Mouse (Mus musculus) cerebellum, adult 11 months (tissue): ENCODE results near the gene Spg21.
A peak's percentile ranks its signal among the peaks of the same experiment; 100 is the strongest.

Experiments used
- DNase-seq: peaks from one replicate; pipeline ENCODE4 v3.0.0; 2022

Gene Spg21

DNA sequence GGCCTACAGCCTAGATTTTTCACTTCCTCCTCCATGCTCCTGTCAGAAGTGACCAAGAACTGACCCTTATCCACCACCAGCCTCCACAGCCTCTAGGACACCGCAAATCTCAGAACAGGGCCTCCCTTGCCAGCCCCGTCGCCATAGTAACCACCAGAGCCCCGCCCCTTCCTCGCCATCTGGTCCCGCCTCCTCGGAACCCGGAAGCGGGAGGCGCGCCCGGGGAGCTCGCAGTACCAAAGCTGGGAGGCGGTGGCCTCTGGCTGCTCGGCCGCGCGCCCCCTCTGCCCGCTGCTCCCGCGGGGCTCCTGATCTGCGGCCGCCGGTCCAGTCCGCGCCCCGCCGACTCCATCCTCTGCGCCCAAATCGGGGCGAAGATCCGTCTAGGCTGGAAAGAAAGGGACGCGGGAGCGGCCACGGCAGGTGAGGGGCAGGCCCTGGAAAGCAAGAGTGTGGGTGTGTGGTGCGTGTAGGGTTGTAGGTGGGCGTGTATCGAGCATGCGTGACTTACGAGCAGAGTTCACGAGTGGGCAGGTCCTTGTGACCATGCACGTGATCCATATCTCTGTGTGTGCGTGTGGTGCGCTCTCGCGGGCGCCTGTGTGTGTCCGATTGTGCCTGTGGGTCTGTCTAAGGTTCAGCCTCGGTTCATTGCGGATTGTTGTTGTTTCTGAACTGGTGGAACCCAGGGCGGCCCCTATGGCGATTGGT lies at the start of gene Spg21:
TSS of gene Spg21 (plus strand) at position 216 of the 711 bp plus-strand sequence.
- DNase-seq = peak; percentile 94

DNA sequence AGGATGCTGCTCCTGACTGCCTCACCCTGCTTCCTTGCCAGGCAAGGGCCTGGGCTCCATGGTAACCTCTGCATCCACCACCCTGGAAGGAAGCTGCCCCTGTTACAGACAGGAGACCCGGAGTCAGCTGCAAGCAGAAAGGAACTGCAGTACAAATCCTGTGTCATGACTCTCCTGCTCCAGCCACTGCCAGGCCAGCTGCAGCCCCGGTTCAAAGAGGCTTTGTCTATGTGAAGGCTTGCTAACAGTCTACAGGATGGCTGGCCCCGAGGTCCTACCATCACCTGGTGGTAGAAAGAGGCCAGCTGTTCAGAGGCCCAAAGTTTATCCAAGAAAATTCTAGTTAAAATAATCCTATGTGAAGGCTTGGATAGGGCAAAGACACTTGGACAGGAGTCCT lies 49.4 kb upstream of the Spg21 start:
- no peak for DNase-seq

DNA sequence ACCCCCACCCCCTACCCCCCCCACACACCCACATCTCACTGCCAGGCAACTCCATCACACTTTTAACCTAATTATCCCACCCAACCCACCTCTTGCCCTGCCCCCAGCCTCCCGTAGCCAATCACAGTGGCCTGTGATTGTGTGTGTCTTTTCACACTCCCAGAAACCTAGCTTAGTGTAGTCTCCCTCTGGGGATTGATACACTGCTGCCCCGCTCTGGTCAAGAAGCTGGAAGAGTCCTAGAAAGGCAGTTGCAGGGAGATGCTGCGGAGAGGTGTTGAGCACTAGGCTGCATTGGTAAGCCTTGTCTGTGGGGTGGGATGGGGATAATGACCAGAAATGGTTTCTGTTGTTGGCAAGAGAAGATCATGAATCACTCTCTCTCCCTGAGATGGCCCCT lies 43.0 kb upstream of the Spg21 start:
- no peak for DNase-seq

DNA sequence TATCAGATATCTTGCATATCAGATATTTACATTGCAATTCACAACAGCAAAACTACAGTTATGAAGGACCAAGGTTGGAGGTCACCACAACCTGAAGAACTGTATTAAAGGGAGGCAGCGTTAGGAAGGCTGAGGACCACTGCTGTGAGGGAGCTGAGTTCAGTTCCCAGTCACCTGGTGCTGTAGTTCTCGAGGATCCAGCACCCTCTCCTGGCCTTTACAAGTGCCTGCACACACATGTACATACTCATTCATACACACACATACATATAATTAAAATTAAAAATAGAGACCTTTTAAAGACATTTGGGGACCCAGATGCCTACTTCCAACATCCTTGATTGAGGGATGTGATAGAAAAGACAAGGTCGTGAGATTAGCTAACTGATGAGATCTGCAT lies 41.1 kb upstream of the Spg21 start:
- DNase-seq = no peak

DNA sequence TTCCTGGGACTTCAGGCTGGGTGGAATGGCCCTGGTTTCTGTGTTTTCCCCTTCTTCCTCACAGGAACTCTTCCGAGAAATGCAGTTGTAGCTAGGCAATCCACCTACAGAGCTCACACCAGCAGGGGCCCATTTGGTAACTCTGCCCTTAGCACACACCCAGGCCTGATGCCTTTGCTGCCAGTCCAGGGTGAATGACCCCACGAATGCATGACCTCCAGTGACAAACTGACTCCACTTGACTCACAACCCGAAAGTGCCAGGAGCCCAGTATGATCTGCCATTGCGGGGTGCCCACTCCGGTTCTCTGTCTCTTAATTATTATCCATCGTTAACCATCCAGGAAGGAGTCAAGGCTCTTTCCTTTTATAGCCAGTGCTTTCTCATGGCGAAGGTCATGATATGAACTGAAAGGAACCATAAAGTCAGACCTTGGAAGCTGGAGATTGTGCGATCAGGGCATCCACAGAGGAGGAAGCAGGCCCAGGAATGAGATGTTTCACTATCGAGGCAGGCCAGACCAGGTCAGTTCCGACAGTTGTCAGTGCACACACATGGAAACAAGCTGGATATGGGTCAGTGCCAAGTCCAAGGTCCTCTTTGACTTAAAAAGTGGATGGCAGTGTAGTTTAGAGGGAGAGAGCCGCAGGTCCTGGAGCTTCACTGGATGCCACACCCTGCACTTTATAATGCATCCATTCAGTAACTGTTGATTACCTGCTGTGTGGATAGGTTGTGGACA lies 37.8 kb upstream of the Spg21 start, which contains the start of gene Slc51b:
TSS of gene Slc51b (minus strand) at position 196 of the 742 bp plus-strand sequence.
- DNase-seq = no peak

DNA sequence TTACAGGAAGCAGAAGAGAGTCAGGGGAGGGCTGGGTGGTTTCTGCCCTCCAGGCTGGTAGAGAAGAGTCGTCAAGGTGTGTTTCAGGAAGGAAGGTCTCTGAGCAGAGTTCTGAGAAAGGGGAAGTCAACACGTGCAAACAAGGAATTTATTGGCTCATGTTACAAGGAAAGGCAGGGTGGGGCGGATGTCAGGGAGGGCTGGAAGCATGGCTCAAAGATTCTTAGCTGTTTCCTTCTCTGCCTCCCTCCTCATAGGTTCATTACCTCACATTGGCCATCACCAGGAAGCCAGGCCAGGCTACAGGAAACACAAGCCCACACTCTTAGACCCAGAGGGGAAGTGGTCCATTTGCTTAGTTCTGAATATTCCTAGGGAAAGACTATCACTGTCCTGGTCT lies 36.4 kb upstream of the Spg21 start:
- no peak for DNase-seq

DNA sequence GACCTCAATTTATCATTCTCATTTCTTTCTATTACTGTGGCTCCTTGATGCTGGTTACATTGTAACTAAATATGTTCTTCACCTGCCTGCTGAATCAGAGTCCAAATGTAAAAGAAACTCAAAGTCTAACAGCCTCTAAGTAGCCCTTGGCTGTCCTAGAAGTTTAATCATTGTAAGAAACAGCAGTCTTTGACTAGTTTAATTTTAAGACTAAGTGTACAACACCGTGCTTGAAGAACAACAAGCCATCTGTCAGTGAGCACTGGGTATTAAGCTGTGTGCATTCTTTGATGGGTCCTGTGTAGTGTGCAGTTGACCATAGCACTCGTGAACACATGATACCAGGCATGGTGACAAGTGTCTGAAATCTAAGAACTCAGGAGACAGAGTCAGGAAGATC lies 33.2 kb upstream of the Spg21 start:
- DNase-seq = no peak

DNA sequence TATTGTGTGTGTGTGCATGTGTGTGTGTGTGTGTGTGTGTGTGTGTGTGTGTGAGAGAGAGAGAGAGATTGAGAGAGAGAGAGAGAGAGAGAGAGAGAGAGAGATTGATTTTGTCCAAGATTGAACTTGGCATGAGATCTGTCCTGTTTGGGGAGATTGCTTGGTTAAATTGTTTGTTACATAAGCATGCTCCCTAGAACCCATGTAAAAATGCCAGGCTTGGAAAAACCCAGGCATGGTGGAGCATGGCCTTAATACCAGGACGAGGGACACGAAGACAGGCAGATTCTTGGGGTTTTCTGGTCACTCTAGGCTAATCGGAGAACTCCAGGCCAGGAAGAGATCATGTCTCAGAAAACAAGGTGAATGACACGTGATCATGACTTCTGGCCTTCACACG lies 32.7 kb upstream of the Spg21 start:
- DNase-seq = no peak

DNA sequence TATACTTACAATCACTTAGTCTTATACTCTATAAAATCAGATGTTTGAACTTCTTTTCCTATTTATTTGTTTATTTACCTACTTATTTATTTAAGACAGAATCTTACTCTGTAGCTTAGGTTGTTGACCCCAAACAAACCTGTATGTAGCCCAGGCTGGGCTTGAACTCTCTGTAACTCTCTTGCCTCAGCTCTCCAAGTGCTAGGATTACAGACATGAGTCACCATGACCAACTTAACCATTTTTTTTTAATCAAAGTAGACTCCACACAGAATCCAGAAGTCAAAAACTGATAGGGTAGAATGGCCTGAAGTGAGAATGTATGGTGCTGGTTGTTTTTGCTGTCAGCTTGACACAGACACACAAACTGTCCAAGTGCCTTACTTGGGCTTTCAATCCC lies 30.3 kb upstream of the Spg21 start:
- DNase-seq = no peak

DNA sequence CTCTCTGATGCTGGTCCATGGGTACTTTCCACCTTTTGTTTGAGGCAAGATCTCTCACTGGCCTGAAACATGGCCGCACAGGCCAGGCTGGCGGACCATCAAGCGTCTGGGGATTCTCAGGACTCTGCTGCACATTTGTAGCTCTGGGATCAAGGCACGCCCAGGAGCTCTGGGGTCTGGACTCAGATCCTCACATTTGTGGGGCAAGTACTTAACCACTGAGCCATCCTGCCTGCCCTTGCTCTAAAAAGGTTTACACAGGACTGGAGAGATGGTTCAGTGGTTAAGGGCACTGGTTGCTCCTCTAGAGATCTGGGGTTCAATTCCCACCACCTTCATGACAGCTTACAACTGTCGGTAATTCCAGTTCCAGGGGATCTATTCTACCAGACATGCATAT lies 29.8 kb upstream of the Spg21 start:
- DNase-seq = no peak

DNA sequence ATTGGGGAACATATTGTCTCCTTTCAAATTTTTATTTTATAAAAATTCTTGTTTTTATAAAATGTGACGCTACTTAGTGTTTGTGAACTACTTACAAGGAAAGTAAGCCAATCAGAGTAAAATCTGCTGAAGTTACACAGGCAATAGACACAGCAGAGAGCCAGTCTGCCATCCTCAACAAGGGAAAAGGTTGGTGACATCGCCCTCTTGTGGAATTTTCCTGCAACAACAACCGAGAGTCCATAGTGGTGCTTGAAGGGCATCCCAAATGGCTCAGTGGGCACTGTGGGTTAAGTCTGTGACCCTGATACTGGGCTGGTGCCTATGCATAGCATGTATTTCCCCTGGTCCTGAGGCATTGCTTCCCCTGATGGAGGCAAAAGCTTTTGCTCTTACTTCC lies 28.5 kb upstream of the Spg21 start:
- peak; percentile 63 for DNase-seq

DNA sequence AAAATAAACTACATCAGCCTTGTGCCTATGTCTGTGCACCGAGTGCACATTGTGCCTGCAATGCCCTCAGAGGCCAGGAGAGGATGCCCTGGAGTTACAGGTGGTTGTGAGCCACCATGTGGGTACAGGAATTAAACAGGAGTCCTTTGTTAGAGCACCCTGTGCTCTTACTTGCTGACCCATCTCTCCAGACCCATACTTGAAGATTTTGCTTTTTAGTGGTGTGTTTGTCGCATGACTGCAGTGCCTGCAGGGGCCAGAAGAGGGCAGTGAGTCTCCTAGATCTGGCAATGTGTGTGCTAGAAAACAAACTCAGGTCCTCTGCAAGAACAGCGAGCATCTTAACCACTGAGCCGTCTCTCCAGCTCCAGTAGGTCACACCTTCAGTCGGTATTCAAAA lies 26.6 kb upstream of the Spg21 start:
- DNase-seq = peak; percentile 15

DNA sequence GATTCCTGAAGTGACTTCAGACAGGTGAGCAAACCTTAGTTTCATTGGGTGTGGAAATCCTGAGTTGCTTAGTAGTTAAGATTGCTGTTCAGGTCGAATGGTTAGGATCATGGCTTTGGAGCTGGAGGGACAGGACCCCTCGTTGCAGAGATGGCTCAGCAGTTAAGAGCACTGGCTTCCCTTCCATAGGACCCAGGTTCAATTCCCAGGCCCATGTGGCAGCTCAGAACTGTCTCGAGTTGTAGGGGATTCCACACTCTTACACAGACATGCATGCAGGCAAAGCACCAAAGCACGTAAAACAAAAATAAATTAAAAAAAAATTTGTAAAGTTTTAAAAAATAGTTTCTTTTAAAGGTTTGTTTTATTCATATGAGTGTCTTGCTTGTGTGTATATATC lies 25.5 kb upstream of the Spg21 start:
- no peak for DNase-seq

DNA sequence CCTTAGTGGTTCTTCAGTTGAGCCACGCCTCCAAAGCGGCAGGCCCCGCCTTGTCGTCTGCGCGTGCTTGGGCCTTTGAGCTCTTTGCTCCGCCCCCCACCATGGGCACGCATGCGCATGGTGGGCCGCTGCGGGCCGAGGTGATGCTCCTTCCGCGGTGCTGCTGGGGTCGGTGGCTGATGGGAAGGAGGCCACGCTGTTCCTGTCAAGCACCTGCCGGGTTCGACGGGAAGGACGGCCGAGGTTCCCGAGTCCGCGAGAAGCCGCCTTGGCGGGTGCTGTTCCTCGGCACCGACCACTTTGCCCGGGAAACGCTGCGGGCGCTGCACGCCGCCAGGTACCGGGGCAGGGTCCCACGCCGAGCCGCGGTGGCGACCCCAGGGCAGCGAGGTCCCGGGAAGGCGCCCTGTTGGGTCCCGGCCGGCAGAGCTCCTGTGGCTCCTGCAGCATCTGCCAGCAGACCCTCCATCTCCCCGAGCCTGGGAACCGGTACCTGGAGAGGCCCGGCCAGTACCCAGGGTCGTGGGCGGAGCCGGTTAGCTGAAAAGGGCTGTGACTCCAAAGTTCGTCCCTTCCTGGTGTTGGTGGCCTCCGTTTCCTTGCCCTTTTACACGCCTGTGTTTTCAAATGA lies 25.0 kb upstream of the Spg21 start, which contains the start of gene Mtfmt:
TSS of gene Mtfmt (plus strand) at position 112 of the 631 bp plus-strand sequence.
- DNase-seq = peak; percentile 91

DNA sequence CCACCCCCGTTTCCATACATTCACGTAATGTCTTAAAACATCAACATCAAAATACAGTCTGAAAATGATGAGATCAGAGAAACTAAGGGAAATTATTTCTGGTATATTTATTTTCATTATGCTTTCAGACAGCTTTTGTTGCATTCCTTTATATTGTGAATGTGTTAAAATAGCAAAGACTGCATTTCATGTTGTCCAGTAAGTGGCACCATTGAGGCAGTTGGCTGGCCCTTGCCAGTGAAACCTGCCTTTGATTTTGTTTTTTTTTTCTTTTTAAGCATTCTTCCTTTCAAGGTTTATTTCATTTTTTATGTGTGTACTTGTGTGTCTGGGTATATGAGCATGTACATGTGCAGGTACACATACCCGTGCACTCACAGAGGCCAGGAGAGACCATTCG lies 16.1 kb upstream of the Spg21 start:
- DNase-seq = no peak

DNA sequence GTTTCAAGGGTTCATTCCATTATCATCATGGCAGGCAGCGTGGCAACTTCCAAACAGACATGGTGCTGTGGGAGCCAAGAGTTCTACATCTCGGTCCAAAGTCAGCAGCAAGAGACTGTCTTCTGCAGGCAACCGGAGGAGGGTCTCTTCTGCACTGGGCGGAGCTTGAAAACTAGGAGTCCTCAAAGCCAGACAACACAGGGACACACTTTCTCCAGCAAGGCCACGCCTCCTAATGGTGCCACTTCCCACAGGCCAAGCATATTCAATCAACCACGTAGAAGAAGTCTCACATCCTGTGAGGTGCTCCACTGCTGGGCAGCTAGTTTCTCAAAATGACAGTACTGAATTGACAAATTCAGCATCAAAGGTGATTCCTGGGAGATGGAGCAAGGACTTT lies 12.8 kb upstream of the Spg21 start:
- no peak for DNase-seq

DNA sequence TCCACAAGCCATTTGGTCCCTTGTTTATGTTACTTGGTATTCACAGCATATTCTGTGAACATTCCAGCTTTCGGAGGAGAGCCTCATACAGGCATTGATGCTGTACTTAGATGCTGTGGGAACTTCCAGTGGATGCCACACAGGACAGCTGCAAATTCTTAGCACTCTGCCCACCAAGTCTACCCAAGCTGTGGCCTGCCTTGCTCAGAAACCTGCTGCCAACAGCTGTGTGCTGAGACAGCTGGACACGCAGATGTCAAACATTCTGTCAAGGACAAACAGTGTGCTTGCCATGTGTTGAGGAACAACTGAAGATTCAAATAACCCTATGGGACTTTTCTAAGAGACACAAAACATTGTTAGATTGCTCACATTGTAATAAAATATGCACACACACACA lies 1.8 kb upstream of the Spg21 start:
- DNase-seq = no peak

DNA sequence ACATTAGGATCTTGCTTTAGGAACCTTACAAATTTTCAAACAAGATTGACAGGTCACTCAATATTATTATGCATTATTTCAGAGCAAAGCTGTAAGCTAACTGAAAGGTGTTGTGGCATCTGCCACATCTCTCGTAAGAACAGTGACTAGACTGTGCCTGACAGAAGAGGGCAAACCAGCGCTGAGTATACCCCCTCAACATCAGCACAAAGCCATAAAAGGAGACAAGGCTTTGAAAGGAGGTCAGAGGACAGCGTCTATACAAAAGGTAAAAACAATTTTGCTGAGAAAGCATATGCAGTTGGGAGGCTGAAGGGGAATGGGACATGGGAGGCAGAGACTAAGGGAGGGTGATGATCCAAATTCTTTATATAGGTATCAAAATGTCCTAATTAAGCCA lies 549 bp upstream of the Spg21 start:
- no peak for DNase-seq

DNA sequence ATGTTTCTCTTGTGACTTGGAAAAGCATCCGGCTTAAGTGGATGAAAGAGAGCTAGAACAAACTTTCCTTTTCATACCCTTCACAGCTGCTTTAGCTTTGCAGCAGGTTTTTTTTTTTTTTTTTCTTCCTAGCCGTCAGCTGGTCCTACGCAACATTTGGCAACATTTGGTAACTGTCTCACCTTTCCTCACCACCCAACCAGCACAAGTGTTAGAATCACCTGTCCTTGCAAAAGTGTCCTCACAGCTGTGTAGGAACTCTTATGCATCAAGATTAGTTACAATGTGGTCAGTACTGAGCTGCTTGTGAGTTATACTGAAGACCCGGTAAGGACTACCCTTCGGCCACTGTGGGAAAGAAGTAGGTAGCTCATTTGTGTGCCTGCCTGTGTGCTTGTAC lies 1.8 kb downstream of the Spg21 start:
- DNase-seq = no peak

DNA sequence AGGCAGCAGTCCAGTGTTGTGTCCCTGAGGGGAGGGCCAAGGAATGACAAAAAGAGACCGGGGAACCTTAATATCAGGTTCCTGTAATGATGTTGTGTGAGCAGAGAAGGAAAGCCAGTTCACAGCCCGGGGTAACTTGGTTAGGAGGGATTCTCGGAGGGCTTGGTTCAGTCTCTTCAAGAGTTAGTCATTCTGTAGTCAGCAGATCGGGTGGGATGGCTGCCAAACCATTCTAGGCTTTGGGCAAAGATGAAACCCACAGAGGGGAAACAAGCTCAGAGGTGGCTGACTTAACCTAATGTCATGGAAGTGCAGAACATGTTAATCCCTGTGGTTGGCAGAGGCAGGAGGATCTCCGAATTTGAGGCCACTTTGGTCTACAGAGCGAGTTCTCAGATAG lies 3.4 kb downstream of the Spg21 start:
- no peak for DNase-seq

DNA sequence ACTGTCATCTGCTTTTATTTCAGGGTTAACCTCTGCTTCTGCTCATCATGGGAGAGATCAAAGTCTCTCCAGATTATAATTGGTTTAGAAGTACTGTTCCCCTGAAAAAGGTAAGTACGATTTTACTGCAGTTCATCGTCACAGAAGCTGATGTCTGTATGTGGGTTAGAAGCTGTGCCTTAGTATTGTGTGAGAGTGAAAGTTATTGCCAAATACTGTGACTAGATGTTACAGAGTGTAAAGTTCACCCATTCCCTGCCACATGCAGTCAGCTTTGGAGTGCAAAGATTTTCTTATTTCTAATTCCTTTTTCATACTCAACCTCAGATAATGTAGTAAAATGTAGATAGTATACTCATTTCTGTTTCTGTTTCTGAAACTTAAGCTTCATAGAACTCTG lies 4.5 kb downstream of the Spg21 start:
- DNase-seq = no peak

DNA sequence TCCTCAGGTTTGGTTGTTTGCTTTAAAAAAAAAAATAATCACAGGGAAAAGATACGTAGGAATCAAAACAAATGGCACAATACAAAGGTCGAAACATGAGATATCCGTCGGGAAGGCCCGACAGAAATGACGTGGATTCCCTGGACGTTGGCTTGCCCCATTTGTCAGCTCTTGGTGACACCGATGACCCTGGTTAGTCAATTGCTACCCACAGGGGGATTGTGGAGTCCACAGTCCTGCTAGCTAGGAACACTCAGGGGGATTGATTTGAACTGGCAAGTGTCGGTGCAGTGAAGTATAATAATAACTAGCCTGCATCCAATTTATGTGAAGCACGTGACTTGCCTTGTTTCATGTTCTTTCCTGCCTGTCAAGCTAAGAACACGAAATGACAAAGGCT lies 6.9 kb downstream of the Spg21 start:
- DNase-seq = no peak

DNA sequence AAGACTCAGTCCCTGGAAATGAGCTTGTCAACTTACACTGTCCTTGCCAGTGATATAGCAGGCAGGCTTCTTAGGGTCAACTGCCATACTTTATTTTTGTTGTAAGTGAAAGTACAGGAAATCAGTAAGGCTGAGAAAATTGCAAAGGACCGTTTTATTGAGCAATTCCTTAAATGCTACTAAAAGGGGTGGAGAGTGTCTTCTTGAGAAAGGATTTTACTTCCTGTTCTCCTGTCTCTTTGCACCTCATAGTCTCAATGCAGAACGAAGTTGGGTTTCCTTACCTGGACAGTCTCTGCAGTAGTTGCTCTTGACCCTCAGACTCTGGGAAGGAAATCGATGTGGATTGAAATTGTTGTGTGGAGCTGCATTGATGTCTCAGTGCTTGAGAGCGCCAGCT lies 12.0 kb downstream of the Spg21 start:
- no peak for DNase-seq

DNA sequence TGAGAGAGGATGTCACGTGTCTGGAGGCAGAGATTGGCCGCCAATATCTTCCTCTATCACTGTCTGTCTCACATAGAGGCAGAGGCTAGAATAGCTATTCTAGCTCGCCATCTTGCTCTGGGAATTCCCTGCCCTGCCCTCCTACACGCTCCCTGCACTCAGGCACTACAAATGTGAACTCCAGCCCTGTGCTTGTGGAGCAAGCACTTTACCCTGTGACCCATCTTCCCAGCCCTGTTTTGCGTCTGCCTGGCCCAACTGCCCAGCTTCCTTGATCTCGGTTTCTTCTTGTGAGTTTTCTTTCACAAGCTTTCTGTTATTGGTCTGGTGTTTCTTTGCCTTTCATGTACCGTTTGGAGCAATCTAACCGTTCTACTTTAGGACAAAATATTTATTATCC lies 18.4 kb downstream of the Spg21 start:
- DNase-seq = no peak
